Mouse (Mus musculus) T-cell, adult 2 months (primary cell): ENCODE measurements around the gene Plekhh3.

Experiments used
- DNase-seq: peaks from one replicate; pipeline ENCODE4 v3.0.0; 2022; ENCODE audit warnings: low spot score

The Plekhh3 gene

DNA sequence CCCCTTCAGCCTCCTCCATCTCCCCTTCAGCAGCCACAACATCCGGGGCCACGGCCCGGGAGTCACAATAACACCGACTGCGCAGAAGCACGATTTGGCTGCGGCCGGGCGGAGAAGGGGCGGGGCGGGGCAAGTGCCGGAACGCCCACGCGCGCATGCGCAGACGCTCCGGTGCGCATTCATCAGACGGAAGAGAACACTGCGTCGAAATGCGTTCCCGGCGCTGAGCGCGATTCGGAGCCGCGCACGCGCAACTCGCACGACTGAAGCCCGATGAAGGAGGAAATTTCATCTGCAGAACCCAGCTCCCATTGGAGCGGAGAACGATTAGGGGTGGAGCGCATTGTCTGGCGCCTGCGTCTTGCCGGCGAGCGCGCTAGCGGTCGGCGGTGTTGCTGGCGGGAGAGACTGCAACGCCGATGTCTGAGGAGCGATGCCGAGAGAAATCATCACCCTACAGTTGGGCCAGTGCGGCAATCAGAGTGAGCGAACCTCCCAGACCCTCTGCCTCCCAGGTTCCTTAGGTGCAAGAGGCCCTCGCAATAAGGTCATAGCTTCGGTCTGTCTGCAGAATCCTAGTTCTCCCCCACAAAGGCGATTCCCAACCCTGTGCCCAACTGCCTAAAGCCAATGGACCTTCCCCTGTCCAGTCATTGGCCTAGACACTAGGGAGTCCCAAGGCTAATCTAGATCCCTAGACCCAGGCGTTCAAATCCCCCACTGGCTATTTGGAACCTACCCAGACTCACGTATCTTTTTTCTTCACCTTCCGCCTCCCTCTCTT lies 51.2 kb downstream of the Plekhh3 start, which contains the start of the genes Retreg3 and Tubg1:
TSS of gene Retreg3 (minus strand) at position 133 of the 784 bp plus-strand sequence.
TSS of gene Tubg1 (plus strand) at position 178 of the 784 bp plus-strand sequence.
- peak; percentile 99 for DNase-seq

- DNase-seq = peak; percentile 25
These were observed 51.9 kb downstream of the Plekhh3 start for GRCm38 (mm10) chr11:101119131-101119760.

GRCm38 (mm10) chr11:101118105-101118504 lies 53.0 kb downstream of the Plekhh3 start:
- DNase-seq = no peak

DNA sequence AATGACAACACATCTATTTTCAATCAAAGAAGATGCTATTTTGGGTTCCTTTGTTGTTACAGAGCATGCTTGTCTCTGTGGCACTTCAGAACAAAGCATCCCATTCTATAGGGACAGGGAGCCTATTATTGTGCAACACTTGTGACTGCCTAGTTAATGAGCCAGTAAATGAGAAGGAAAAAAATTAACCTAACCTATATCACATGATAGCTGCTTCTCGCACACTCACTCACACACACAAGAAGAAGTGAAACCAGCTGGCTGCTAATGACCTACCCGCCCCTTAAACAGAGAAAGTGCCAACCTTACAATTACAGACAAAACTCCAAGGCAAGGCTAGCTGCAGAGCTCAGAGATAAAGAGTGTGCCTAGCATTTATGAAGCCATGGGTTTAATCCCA lies 55.6 kb downstream of the Plekhh3 start:
- no peak for DNase-seq
